Mouse (Mus musculus) neural tube, embryonic 14.5 days (tissue): ENCODE measurements at regions not wholly inside any gene's neighbourhood (a gene's known extent, or its start where the extent isn't known, plus 50 kb on each side); places are given as distances from the start of the nearest gene placed in this dataset.
A peak's percentile ranks its signal among the peaks of the same experiment; 100 is the strongest.

Source experiments
- ATAC-seq: fragments of 200-750 bp; cut with Nextera tagmentation; 2 replicates; pipeline ENCODE4 v1.8.0; 2017; ENCODE audit warnings: low read depth, mild to moderate bottlenecking, moderate TSS enrichment, moderate library complexity
- H3K27ac ChIP-seq: fragments of 300-500 bp; sonication (generic); 2 replicates; pipeline ENCODE4 v1.5.1; 2014; ENCODE audit warnings: low read depth, mild to moderate bottlenecking, control low read depth, low read length, moderate library complexity, mixed read lengths
- H3K27me3 ChIP-seq: fragments of 300-500 bp; sonication (generic); 2 replicates; pipeline ENCODE4 v1.6.1; 2014; ENCODE audit warnings: low read length; ENCODE audit not compliant: control insufficient read depth, insufficient read depth
- H3K36me3 ChIP-seq: fragments of 300-500 bp; sonication (generic); 2 replicates; pipeline ENCODE4 v1.6.1; 2014; ENCODE audit warnings: low read length, mixed read lengths; ENCODE audit not compliant: control insufficient read depth, insufficient read depth
- H3K4me1 ChIP-seq: fragments of 300-500 bp; sonication (generic); 2 replicates; pipeline ENCODE4 v1.6.1; 2014; ENCODE audit warnings: low read length; ENCODE audit not compliant: control insufficient read depth, insufficient read depth
- H3K4me2 ChIP-seq: fragments of 300-500 bp; sonication (generic); 2 replicates; pipeline ENCODE4 v1.6.1; 2014; ENCODE audit warnings: mild to moderate bottlenecking, low read depth, low read length, control low read depth
- H3K4me3 ChIP-seq: fragments of 300-500 bp; sonication (generic); 2 replicates; pipeline ENCODE4 v1.5.1; 2014; ENCODE audit warnings: low read depth, low read length, control low read depth, mixed read lengths
- H3K9ac ChIP-seq: fragments of 300-500 bp; sonication (generic); replicated peaks from 2 replicates; pipeline ENCODE4 v1.6.1; 2014; ENCODE audit warnings: low read depth, mild to moderate bottlenecking, control low read depth, low read length, mixed read lengths
- H3K9me3 ChIP-seq: fragments of 300-500 bp; sonication (generic); 2 replicates; pipeline ENCODE4 v1.6.1; 2016; ENCODE audit warnings: low read length; ENCODE audit not compliant: control insufficient read depth
- WGBS: fragments of 180-500 bp; shearing (Covaris S2); extraction: QIAGEN DNeasy Blood & Tissue Kit; methylation state at CpG from one replicate; pipeline ENCODE4 v1.1.7; 2014; 5-methylcytosine and 5-hydroxymethylcytosine counted together

DNA sequence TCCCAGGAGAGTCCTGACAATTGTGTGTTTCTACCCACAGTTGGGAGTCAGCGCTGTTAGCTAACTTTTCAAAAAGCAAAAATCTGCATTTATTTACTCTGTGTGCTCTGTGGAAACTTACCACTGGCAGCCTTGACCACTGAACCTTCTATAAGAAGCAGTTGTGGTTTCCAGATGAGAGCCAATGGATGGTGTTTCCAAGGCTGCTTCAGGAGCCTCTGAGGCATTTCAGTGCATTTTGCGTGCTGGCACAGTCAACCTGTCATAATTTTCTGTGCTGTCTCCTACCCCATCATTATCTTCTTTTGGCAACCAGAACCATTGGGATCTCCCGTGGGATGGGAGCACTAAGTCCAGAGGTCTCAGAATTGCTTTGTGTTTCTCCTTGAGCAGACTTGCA is 60.3 kb downstream of the 4930544G11Rik start:
- no peak for ATAC-seq
- Histone ChIP-seq H3K4me3 (no peak overlapping the region), H3K4me1 (no peaks in the 10 kb centered on the region), H3K9me3 (no peaks in the 10 kb centered on the region), H3K9ac (no peak overlapping the region), H3K36me3 (no peaks in the 10 kb centered on the region), H3K27ac (no peak overlapping the region), H3K27me3 (no peaks in the 10 kb centered on the region), H3K4me2 (no peak overlapping the region)
- WGBS, result 91% methylated on average over 3 of the region's 3 CpGs

- WGBS, result 65% methylated on average over 1 of the region's 1 CpGs
- H3K4me3 ChIP-seq, result no peak overlapping the region
- H3K36me3 ChIP-seq, result no peaks in the 10 kb centered on the region
- H3K9me3 ChIP-seq, result no peaks in the 10 kb centered on the region
- no peak overlapping the region for H3K4me2 ChIP-seq
- no peak overlapping the region for H3K9ac ChIP-seq
- ATAC-seq, result peak; percentile 38; the same call in 1 of the 2 replicates
- no peak overlapping the region for H3K27ac ChIP-seq
- no peaks in the 10 kb centered on the region for H3K4me1 ChIP-seq
- no peaks in the 10 kb centered on the region for H3K27me3 ChIP-seq
These were observed 71.1 kb downstream of the 4930544G11Rik start for GRCm38 (mm10) chr6:66023531-66023930.

DNA sequence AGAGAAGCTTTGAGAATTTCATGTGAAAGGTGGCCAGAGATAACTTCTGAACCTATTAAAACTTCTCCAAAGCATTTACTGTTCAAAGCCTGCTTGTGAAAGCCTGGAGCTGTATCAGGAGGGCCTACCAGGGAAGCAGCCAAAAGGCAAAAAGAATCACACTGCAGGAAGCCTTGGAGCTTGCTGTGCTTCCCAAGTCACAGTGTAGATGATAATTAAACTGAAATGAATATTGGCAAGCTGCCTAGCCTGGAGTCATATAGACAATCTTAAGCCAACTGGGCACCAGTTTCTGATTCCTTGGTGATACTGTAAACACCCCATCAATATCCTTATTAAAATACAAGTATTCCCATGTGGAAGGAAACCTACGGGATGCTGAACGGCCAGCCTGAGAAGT is 84.4 kb downstream of the 4930544G11Rik start:
- H3K4me3 ChIP-seq, result no peak overlapping the region
- H3K9ac ChIP-seq, result no peak overlapping the region
- H3K27ac ChIP-seq, result no peak overlapping the region
- no peaks in the 10 kb centered on the region for H3K36me3 ChIP-seq
- no peak overlapping the region for H3K4me2 ChIP-seq
- no peak for ATAC-seq
- H3K9me3 ChIP-seq, result no peaks in the 10 kb centered on the region
- no peaks in the 10 kb centered on the region for H3K4me1 ChIP-seq
- no peaks in the 10 kb centered on the region for H3K27me3 ChIP-seq
- WGBS, result 64% methylated on average over 2 of the region's 2 CpGs

GRCm38 (mm10) chr6:66051852-66052251 is 99.4 kb downstream of the 4930544G11Rik start:
- Histone ChIP-seq H3K9me3 (no peaks in the 10 kb centered on the region), H3K4me3 (no peak overlapping the region), H3K27ac (no peak overlapping the region), H3K9ac (no peak overlapping the region), H3K4me1 (no peaks in the 10 kb centered on the region), H3K36me3 (no peaks in the 10 kb centered on the region), H3K4me2 (no peak overlapping the region), H3K27me3 (no peaks in the 10 kb centered on the region)
- ATAC-seq, result no peak
- whole genome bisulfite sequencing, result 88% methylated on average over 4 of the region's 4 CpGs

DNA sequence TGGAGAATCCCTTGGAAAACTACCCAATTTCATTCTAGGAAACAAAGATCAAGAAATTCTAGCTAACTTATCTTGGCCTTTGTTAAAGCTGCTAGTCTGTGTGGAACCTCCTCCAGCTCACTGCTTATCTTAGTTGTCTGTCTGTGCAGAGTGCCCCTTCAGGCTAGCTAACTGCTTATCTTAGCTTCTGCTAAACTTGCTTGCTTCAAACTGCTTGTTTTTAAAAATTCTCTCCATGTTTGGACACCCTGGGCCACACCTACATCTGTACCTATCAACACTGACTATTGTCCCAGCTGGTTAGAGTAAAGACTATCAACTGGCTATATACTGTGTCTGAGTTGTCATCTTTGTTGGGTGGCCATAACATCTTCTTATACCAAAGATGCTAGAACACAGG is 100.0 kb downstream of the 4930544G11Rik start:
- Histone ChIP-seq H3K4me1 (no peaks in the 10 kb centered on the region), H3K4me2 (no peak overlapping the region), H3K36me3 (no peaks in the 10 kb centered on the region), H3K4me3 (no peak overlapping the region), H3K27ac (no peak overlapping the region), H3K27me3 (no peaks in the 10 kb centered on the region), H3K9ac (no peak overlapping the region), H3K9me3 (no peaks in the 10 kb centered on the region)
- ATAC-seq, result no peak

- 90% methylated on average over 2 of the region's 2 CpGs for WGBS
- Histone ChIP-seq H3K27ac (no peak overlapping the region), H3K36me3 (no peaks in the 10 kb centered on the region), H3K4me3 (no peak overlapping the region), H3K9me3 (no peaks in the 10 kb centered on the region), H3K9ac (no peak overlapping the region), H3K4me1 (no peaks in the 10 kb centered on the region), H3K4me2 (no peak overlapping the region), H3K27me3 (no peaks in the 10 kb centered on the region)
- ATAC-seq, result no peak
These were observed 100.8 kb downstream of the 4930544G11Rik start for GRCm38 (mm10) chr6:66053197-66053596.

DNA sequence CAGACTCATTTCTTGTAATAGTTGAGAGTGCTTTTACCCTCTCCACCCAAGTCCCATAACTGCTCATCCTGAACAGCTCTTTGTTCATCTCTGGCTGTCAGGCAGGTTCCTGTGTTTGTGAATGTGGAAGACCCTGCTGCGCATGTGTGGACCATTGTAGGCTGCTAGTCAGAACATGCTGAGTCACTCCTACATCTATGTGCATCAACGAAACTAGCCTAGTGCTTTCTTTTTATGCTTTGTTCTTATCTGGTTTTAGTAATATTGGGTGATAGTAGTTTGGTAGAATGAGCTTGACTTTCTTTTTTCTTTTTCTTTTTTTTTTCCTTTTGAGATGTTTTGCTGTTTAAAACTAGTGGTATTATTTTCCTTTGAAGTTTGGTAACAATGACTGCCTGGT is 116.5 kb downstream of the 4930544G11Rik start:
- H3K4me1 ChIP-seq, result no peaks in the 10 kb centered on the region
- no peak overlapping the region for H3K4me3 ChIP-seq
- H3K27ac ChIP-seq, result no peak overlapping the region
- no peak overlapping the region for H3K4me2 ChIP-seq
- H3K36me3 ChIP-seq, result no peaks in the 10 kb centered on the region
- H3K27me3 ChIP-seq, result no peaks in the 10 kb centered on the region
- no peak for ATAC-seq
- H3K9ac ChIP-seq, result no peak overlapping the region
- no peaks in the 10 kb centered on the region for H3K9me3 ChIP-seq
- WGBS, result 86% methylated on average over 2 of the region's 2 CpGs

- Histone ChIP-seq H3K4me2 (no peak overlapping the region), H3K4me3 (no peak overlapping the region), H3K4me1 (no peaks in the 10 kb centered on the region), H3K9ac (no peak overlapping the region), H3K27ac (no peak overlapping the region), H3K9me3 (no peaks in the 10 kb centered on the region), H3K36me3 (no peaks in the 10 kb centered on the region), H3K27me3 (no peaks in the 10 kb centered on the region)
- 16% methylated on average over 2 of the region's 2 CpGs for WGBS
- ATAC-seq, result peak; percentile 56; the same call in 1 of the 2 replicates
These were observed 125.0 kb downstream of the 4930544G11Rik start for GRCm38 (mm10) chr6:66077445-66077844.

DNA sequence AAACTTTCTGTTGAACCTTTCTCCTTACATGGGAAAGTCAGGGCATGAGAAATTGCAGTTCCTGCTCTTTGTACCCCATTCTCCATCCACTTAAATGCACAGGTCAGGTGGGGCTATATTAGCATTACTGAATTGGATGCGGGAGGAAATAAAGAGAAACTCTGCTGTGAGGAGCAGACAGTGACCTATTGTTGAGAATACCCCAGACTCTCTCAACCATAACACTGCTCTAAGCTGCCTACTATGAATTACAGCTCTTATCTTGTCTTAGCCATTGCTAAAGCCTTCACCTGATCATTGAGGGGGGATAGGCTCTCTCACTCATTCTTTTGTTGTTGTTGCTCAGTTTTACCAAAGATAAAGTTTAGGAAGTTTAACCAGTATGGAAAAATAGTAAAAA is 126.4 kb downstream of the 4930544G11Rik start:
- no peaks in the 10 kb centered on the region for H3K36me3 ChIP-seq
- 23% methylated on average over 1 of the region's 1 CpGs for WGBS
- ATAC-seq, result no peak
- H3K4me3 ChIP-seq, result no peak overlapping the region
- H3K27me3 ChIP-seq, result no peaks in the 10 kb centered on the region
- no peak overlapping the region for H3K9ac ChIP-seq
- H3K9me3 ChIP-seq, result no peaks in the 10 kb centered on the region
- no peaks in the 10 kb centered on the region for H3K4me1 ChIP-seq
- no peak overlapping the region for H3K4me2 ChIP-seq
- H3K27ac ChIP-seq, result no peak overlapping the region

DNA sequence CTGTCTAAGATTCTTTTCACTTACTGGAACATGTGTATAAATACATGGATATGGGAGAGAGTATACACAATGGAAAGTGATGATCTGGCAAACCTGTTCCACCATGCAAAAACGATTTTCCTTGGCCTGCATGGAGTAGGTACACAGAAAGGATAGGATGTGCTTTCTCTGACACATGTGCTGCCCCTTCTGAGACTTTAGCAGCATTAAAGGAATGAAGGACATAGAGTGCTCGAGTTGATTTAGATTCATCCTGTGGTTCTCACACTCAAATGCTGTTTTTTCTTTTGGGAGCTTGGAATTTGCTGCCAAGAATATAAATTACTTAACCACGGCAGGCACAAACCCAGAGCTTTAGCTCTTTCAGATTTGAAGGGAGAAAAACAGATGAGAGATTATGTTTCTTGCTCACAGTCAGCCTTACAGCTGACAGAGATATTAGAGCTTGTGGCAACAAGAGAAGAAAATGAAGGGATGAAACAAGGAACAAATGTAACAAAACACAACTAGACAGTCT is 149.2 kb downstream of the 4930544G11Rik start:
- no peak for ATAC-seq
- Histone ChIP-seq H3K27ac (no peak overlapping the region), H3K4me1 (no peaks in the 10 kb centered on the region), H3K27me3 (no peaks in the 10 kb centered on the region), H3K9me3 (no peaks in the 10 kb centered on the region), H3K4me3 (no peak overlapping the region), H3K4me2 (no peak overlapping the region), H3K9ac (no peak overlapping the region), H3K36me3 (no peaks in the 10 kb centered on the region)
- WGBS, result 26% methylated on average over 3 of the region's 3 CpGs
